15 mouse cellular contexts compared by ENCODE assay signal in genomic region chr19:40726148-40726547, GRCm38 (mm10). TPM values are rescaled to one million over a fixed set of nuclear protein-coding genes. Genes with fewer than 3 reads are reported as not detected.
DNase-seq lines count a peak whose midpoint lies in the region; ATAC-seq lines count a peak whose summit lies in the region.
"Had no signal": no experiment of that assay in that cellular context is flagged by ENCODE, and none has a peak within 500 bp of the region (broad histone marks: within the 10 kb centered on the region; RNA-seq: fewer than 3 reads in every experiment).

No protein-coding gene starts in this region.

- peak; percentile 37; the same call in 1 of the 2 replicates for ATAC-seq in kidney, embryonic 14.5 days (ENCODE audit: low FRiP score, low TSS enrichment)
- ATAC-seq in embryonic facial prominence, embryonic 14.5 days (ENCODE audit: low read depth), result peak; percentile 30; the same call in 1 of the 2 replicates
- ATAC-seq: CD4-positive, CD25-positive, alpha-beta regulatory T cell, adult 4 months had no signal

- no peak overlapping the region for H3K9ac ChIP-seq in kidney, embryonic 14.5 days (ENCODE audit: low read depth, low read length)
- H3K9ac ChIP-seq in embryonic facial prominence, embryonic 14.5 days (ENCODE audit: low read depth, low read length), result no peak overlapping the region

- no peaks in the 10 kb centered on the region for H3K9me3 ChIP-seq in kidney, embryonic 14.5 days (ENCODE audit: control insufficient read depth, low read length)
- no peaks in the 10 kb centered on the region for H3K9me3 ChIP-seq in embryonic facial prominence, embryonic 14.5 days (ENCODE audit: control insufficient read depth, low read length)
- no peaks in the 10 kb centered on the region for H3K9me3 ChIP-seq in limb, embryonic 10.5 days (replicated peaks)
- H3K9me3 ChIP-seq: hindbrain, embryonic 10.5 days; megakaryocyte, embryonic 14.5 days had no signal

- peaks cover 3% of the 10 kb centered on the region; the same call in 1 of the 2 replicates for H3K4me1 ChIP-seq in kidney, embryonic 14.5 days (ENCODE audit: control insufficient read depth, insufficient read depth, low read length)
- H3K4me1 ChIP-seq in embryonic facial prominence, embryonic 14.5 days (ENCODE audit: control insufficient read depth, insufficient read depth, low read length), result peaks cover 8% of the 10 kb centered on the region
- H3K4me1 ChIP-seq in limb, embryonic 10.5 days, result peaks cover 37% of the 10 kb centered on the region
- H3K4me1 ChIP-seq: hindbrain, embryonic 10.5 days had no signal

- 52% methylated on average over 4 of the region's 4 CpGs for WGBS in kidney, embryonic 14.5 days
- 55% methylated on average over 4 of the region's 4 CpGs for WGBS in embryonic facial prominence, embryonic 14.5 days
- WGBS in limb, embryonic 10.5 days, result 84% methylated on average over 4 of the region's 4 CpGs

- DNase-seq in kidney, postnatal 25 days, result no peak
- peak; percentile 46 for DNase-seq in embryonic facial prominence, embryonic 14.5 days (ENCODE audit: low spot score)
- peak; percentile 69 for DNase-seq in gastrocnemius, postnatal 25 days
- DNase-seq in limb, embryonic 10.5 days (ENCODE audit: low spot score), result no peak
- DNase-seq in retina, embryonic 14.5 days (ENCODE audit: low spot score), result no peak
- DNase-seq in right cerebral cortex, postnatal 14 days, result no peak
- DNase-seq: adrenal gland, adult 2 months; cerebellum, postnatal 25 days; kidney, adult 9 months; thymus, postnatal 25 days had no signal

- H3K27ac ChIP-seq in kidney, embryonic 14.5 days (ENCODE audit: low read depth, low read length), result 0 out of 2 replicates have a peak overlapping the region, but pooled peaks have one; percentile 0
- H3K27ac ChIP-seq in embryonic facial prominence, embryonic 14.5 days (replicated peaks; ENCODE audit: low read depth, low read length), result no peak overlapping the region
- H3K27ac ChIP-seq in limb, embryonic 10.5 days, result peak overlapping the region; percentile 36; the same call in 1 of the 2 replicates
- H3K27ac ChIP-seq: hindbrain, embryonic 10.5 days had no signal

- H3K27me3 ChIP-seq in kidney, embryonic 14.5 days (ENCODE audit: control insufficient read depth, insufficient read depth, low read length), result no peaks in the 10 kb centered on the region
- H3K27me3 ChIP-seq in embryonic facial prominence, embryonic 14.5 days (replicated peaks; ENCODE audit: control insufficient read depth, insufficient read depth, low read length), result no peaks in the 10 kb centered on the region
- H3K27me3 ChIP-seq in limb, embryonic 10.5 days (ENCODE audit: low read depth, poor library complexity, severe bottlenecking), result no peaks in the 10 kb centered on the region

- H3K4me3 ChIP-seq in kidney, embryonic 14.5 days (ENCODE audit: low read length), result no peak overlapping the region
- no peak overlapping the region for H3K4me3 ChIP-seq in embryonic facial prominence, embryonic 14.5 days (ENCODE audit: low read depth, low read length)
- H3K4me3 ChIP-seq in limb, embryonic 10.5 days, result no peak overlapping the region
- H3K4me3 ChIP-seq: hindbrain, embryonic 10.5 days; megakaryocyte, embryonic 14.5 days had no signal

- H3K36me3 ChIP-seq in kidney, embryonic 14.5 days (ENCODE audit: control insufficient read depth, insufficient read depth, low read length), result no peaks in the 10 kb centered on the region
- no peaks in the 10 kb centered on the region for H3K36me3 ChIP-seq in embryonic facial prominence, embryonic 14.5 days (ENCODE audit: control insufficient read depth, insufficient read depth, low read length)
- no peaks in the 10 kb centered on the region for H3K36me3 ChIP-seq in limb, embryonic 10.5 days
- H3K36me3 ChIP-seq: hindbrain, embryonic 10.5 days had no signal

- no peak overlapping the region for H3K4me2 ChIP-seq in kidney, embryonic 14.5 days (replicated peaks; ENCODE audit: low read depth, low read length)
- no peak overlapping the region for H3K4me2 ChIP-seq in embryonic facial prominence, embryonic 14.5 days (ENCODE audit: low read depth, low read length)
- H3K4me2 ChIP-seq: liver, embryonic 11.5 days had no signal

RNA-seq across cellular contexts. Expression of gene Cc2d2b, which starts 22.4 kb away (rescaled TPM):
- polyA plus RNA-seq in kidney, embryonic 14.5 days (2014; fragmentation: Nextera tagmentation; extraction: Ambion mirVana), result 0.39 TPM in 1 of 2 replicates, not detected in the other
- not detected in 2 replicates for polyA plus RNA-seq in embryonic facial prominence, embryonic 14.5 days (2014; fragmentation: Nextera tagmentation; extraction: Ambion mirVana)
- total RNA-seq in gastrocnemius, postnatal 25 days (2021), result not detected
- 0.29 and 0.64 TPM in 2 replicates for polyA plus RNA-seq in limb, embryonic 10.5 days (2016; fragmentation: Nextera tagmentation; extraction: Ambion mirVana)
- total RNA-seq: adrenal gland, adult 2 months had no signal
- polyA plus RNA-seq: adrenal gland, adult 2 months had no signal

Comparison
In these comparisons a context has a peak if more than half of its experiments do, and no peak if none do; other contexts are left out.
1. DNase-seq: peak in embryonic facial prominence, embryonic 14.5 days (single experiment) and gastrocnemius, postnatal 25 days (single experiment); none in kidney, postnatal 25 days (0 of 2), limb, embryonic 10.5 days (single experiment), retina, embryonic 14.5 days (single experiment) and right cerebral cortex, postnatal 14 days (single experiment).